Mouse (Mus musculus): ENCODE data around the gene Cep63.

DNA sequence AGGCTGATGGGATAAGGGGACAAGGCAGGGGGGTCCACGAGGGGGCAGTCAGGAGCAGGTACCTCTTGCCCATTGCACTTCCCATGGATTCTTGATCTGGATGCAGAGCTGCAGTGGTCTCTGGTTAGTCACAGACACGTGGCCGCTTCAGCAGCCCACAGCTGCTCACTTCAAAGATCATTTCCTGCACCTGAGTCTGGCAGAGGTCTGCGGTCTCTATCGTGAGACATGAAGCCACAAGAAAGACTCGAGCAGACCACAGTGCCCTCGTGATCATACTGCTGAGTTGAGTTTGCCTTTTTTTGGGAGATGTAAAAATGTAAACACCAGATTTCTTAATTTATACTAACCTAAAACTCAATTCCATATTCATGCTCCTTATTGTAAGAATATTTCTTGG lies 86.6 kb downstream of the Cep63 start:
- no peak for TF ChIP-seq CTCF (IDR thresholded peaks at IDR 0.05; ENCODE audit: borderline replicate concordance, insufficient read depth, low read depth, low read length)
- TF ChIP-seq POLR2A (IDR thresholded peaks at IDR 0.05; ENCODE audit: borderline replicate concordance, insufficient read depth, low read length), result no peak

All from cerebellum, adult 2 months (tissue).